Mouse (Mus musculus) macrophage (primary cell): Measurements from ENCODE around the gene Zfp839. TPM values are rescaled to one million over a fixed set of nuclear protein-coding genes. Genes with fewer than 3 reads are reported as not detected.

Experiments used
- H3K27ac ChIP-seq: fragments of 350-480 bp; formaldehyde crosslinking; 2 replicates; pipeline ENCODE4 v1.9.0; 2021
- H3K36me3 ChIP-seq: fragments of 350-480 bp; formaldehyde crosslinking; 2 replicates; pipeline ENCODE4 v1.9.0; 2021; ENCODE audit errors: inconsistent target
- H3K4me3 ChIP-seq: fragments of 350-480 bp; formaldehyde crosslinking; 2 replicates; pipeline ENCODE4 v1.9.0; 2021; ENCODE audit errors: inconsistent target
- H3K79me2 ChIP-seq: fragments of 350-480 bp; formaldehyde crosslinking; 2 replicates; pipeline ENCODE4 v1.9.0; 2021; ENCODE audit errors: inconsistent target
- WGBS: methylation state at CpG from one replicate; pipeline ENCODE4 v1.1.7; 2026; ENCODE audit warnings: inconsistent platforms; ENCODE audit not compliant: missing documents; 5-methylcytosine and 5-hydroxymethylcytosine counted together
- polyA plus RNA-seq: library from polyadenylated mRNA; stranded (reverse); fragments of 250-400 nt; gene quantifications from 3 replicates; pipeline ENCODE4 v1.2.4, GENCODE M21; 2018; ENCODE audit warnings: inconsistent platforms

The Zfp839 gene
- polyA plus RNA-seq, 1 experiment from 2014 or later, result 12.1 TPM

DNA sequence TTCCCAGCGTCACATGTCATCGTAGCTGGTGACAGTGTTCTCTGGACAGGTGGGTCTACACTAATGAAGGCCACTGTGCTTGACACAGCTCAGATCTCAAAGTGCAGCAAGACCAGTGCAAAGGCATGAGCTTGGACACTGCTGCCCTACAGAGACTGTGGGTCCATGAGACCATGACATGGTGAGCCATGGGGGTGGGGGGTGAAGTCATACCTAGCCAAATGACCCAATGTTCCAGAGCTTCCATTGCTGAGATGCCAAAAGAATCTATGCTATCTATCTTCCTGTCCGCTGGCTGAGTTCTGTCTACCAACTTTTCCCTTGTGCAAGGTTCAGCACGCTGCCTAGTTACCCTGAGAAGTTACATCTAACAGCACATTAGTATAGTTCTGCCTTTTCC lies 21.1 kb upstream of the Zfp839 start:
- H3K79me2 ChIP-seq, result no peaks in the 10 kb centered on the region
- WGBS, result 93% methylated on average over 4 of the region's 4 CpGs
- no peak overlapping the region for H3K4me3 ChIP-seq
- H3K27ac ChIP-seq, result no peak overlapping the region
- H3K36me3 ChIP-seq, result no peaks in the 10 kb centered on the region

DNA sequence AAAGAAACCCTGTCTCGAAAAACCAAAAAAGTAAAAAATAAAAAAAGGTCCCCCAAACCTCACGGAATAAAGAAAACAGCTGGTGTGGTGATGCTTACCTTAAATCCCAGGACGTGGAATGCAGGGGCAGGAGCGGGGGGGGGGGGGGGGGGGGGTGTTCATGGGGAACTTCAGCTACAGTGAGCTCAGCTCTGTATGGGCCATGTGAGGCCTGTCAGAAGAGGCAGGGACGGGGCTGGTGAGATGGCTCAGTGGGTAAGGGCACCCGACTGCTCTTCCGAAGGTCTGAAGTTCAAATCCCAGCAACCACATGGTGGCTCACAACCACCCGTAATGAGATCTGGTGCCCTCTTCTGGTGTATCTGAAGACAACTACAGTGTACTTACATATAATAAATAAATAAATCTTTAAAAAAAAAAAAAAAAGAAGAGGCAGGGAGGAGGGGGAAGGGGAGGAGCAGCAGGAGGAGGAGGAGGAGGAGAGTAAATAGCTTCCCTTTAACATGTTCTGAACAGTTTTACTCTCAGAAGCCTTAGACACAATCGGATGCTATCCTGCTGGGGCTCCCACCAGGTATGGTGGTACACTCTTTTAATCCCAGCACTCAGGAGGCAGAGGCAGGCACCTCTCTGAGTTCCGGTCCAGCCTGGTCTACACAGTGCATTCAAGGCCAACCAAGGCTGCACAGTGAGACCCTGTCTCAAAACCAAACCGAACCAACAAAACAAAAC lies 19.6 kb upstream of the Zfp839 start:
- Histone ChIP-seq H3K4me3 (no peak overlapping the region), H3K79me2 (no peaks in the 10 kb centered on the region), H3K27ac (no peak overlapping the region), H3K36me3 (no peaks in the 10 kb centered on the region)
- 88% methylated on average over 7 of the region's 11 CpGs for WGBS

- Histone ChIP-seq H3K4me3 (no peak overlapping the region), H3K79me2 (no peaks in the 10 kb centered on the region), H3K27ac (no peak overlapping the region), H3K36me3 (no peaks in the 10 kb centered on the region)
- WGBS, result 95% methylated on average over 3 of the region's 3 CpGs
Measured at GRCm38 (mm10) chr12:110835182-110835581, 14.9 kb upstream of the Zfp839 start.

DNA sequence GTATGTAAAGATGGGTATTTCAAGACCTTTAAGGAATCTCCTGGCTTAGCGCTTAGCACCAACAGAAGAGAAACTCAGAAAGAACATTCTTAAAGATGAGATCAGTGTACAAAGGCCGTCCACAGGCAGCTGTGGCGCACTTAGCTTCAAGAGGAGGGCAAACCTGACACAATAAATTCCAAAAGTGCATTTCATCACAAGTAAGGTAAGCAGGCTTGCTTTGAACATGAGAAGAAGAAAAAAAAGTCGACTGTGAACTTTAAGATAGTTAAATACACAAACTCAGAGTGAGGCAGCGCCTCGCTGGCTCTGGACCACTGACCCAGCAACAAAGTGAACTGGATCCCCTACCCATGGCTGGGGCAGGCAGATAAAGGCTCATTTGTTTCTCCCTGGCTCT lies 13.3 kb upstream of the Zfp839 start:
- Histone ChIP-seq H3K27ac (no peak overlapping the region), H3K4me3 (no peak overlapping the region), H3K79me2 (no peaks in the 10 kb centered on the region), H3K36me3 (no peaks in the 10 kb centered on the region)
- WGBS, result 81% methylated on average over 6 of the region's 6 CpGs

- H3K79me2 ChIP-seq, result no peaks in the 10 kb centered on the region
- WGBS, result 24% methylated on average over 5 of the region's 5 CpGs
- no peak overlapping the region for H3K27ac ChIP-seq
- no peak overlapping the region for H3K4me3 ChIP-seq
- no peaks in the 10 kb centered on the region for H3K36me3 ChIP-seq
Measured at GRCm38 (mm10) chr12:110837192-110837841, 12.7 kb upstream of the Zfp839 start.

- Histone ChIP-seq H3K36me3 (no peaks in the 10 kb centered on the region), H3K4me3 (no peak overlapping the region), H3K79me2 (no peaks in the 10 kb centered on the region), H3K27ac (no peak overlapping the region)
- 69% methylated on average over 5 of the region's 8 CpGs for WGBS
Measured at GRCm38 (mm10) chr12:110837850-110838249, 12.2 kb upstream of the Zfp839 start.

DNA sequence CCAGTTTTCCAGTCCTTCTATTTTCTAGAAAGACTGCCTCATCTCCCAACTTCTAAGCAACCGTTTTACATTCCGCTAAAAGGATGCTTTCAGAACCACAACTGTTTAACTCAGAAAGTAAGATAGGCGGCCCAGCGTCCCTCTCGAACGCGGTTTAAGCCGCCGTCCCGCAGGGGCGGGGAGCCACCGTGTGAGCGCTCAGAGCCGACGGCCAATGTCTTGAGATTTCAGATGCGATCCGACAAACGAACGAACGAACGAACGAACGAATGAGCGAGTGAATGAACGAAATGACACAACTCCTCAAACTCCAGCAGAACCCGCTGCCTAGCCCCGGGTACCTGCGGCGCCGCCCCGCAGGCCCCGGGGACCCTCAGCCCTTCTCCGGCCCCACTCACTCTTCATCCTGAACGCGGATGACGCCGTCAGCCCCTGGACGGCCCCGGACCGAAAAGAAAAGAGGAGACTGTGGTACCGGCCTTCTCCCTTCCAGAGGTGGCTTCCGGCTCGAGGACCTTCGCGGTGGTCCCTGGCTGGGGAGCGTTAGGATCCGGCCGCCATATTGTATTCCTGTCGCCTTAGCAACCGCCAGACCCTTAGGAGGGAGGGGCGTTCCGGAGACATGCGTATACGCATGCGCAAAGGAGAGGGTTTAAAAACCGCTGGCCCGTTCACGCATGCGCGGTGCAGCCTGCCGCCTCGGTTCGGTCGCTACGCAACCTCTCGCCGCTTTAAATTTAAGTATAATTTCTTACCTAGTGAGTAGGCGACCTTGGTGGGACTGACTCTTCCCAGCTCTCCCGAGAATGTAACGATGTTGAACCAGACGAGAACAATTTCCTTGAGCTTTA lies 9.5 kb upstream of the Zfp839 start, which contains the start of gene Mok:
Gene Mok (minus strand): TSS at position 592 of the 851 bp plus-strand sequence.
- under 1% methylated on average over 67 of the region's 71 CpGs for WGBS
- H3K27ac ChIP-seq, result peak within 1 kb of the TSS; percentile 84
- H3K4me3 ChIP-seq, result peak within 1 kb of the TSS; percentile 56

DNA sequence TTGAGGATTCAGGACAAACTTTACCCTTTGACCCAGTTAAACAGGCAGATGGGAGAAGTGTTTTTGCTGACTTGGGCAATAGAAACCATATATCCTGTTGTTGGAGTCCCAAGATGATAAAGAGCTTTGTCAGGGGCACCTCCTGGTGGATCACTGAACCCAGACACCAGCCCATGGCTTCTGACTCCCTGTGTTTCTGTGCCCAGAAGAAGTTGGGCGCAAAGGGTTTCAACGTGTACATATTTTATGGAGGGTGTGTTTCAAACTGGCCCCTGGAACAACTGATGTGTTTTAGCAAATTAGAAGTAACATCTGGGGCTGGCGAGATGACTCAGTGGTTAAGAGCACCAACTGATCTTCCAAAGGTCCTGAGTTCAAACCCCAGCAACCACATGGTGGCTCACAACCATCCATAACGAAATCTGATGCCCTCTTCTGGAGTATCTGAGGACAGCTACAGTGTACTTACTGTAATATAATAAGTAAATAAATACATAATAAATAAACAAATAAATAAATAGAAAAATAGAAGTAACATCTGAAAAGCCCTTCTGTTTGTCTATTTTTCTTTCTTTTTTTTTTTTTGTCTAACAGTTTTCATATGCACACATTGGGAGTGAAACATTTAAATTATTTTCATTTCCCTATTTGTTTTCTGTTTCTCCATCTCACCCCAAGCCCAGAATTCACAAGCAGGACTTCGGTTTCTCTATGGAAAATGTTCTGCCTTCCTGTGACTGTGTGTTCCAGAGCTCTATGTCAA lies 8.1 kb upstream of the Zfp839 start:
- Histone ChIP-seq H3K27ac (peak overlapping the region; percentile 84), H3K4me3 (no peak overlapping the region), H3K36me3 (no peaks in the 10 kb centered on the region), H3K79me2 (no peaks in the 10 kb centered on the region)
- 71% methylated on average over 5 of the region's 5 CpGs for WGBS

More for the DNA sequence above, 9.5 kb upstream of the Zfp839 start, which contains the start of gene Mok:
- Histone ChIP-seq H3K36me3 (no peaks in the 10 kb centered on the region), H3K79me2 (no peaks in the 10 kb centered on the region)

DNA sequence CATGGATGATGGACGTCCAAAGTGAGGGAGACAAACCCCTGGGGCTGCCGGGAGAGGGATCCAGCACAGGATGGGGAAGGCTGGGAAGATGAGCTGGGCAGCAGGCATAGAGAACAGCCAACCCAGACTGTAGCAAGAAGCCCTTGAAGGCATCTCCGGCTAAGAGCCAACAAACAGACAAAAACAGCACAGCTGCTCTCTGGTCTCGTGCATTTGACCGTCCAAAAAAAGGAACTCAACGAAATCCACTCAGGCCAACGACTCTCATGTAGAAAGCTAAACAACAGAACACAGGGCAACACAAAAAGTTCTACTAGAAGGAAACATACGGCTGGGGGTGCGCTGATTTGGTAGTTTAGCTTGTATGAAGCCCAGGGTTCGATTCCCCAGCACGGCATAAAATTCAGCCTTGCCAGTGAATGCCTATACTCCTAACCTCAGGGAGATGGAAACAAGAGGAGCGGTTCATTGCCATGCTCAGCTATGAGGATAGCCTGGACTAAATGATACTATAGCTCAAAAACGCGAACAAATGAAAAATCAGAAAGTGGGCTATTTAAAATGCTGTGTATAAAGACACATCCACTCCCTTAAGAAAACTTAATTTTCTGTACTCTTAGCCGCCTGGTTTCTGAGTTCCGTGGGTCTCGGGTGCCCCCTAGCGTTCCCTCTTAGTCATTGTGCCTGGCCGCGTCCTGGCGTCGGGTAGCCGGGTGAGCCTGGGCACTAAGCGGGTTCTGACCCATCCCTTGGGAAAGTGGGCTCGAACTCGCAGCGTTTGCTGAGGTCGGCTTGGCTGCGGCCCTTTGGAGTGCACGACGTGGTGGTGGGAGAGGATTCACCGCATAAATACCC lies 6.6 kb upstream of the Zfp839 start:
- 10% methylated on average over 32 of the region's 32 CpGs for WGBS
- Histone ChIP-seq H3K4me3 (peak overlapping the region; percentile 77), H3K36me3 (no peaks in the 10 kb centered on the region), H3K79me2 (no peaks in the 10 kb centered on the region), H3K27ac (peak overlapping the region; percentile 84)

- Histone ChIP-seq H3K79me2 (no peaks in the 10 kb centered on the region), H3K27ac (peak overlapping the region; percentile 84), H3K4me3 (peak overlapping the region; percentile 77), H3K36me3 (no peaks in the 10 kb centered on the region)
- 1% methylated on average over 42 of the region's 42 CpGs for WGBS
Measured at GRCm38 (mm10) chr12:110844227-110845130, 5.6 kb upstream of the Zfp839 start.

GRCm38 (mm10) chr12:110845131-110845880 lies 4.7 kb upstream of the Zfp839 start:
- Histone ChIP-seq H3K79me2 (no peaks in the 10 kb centered on the region), H3K36me3 (no peaks in the 10 kb centered on the region), H3K4me3 (peak overlapping the region; percentile 77), H3K27ac (peak overlapping the region; percentile 84)
- under 1% methylated on average over 35 of the region's 36 CpGs for WGBS

- Histone ChIP-seq H3K79me2 (peaks cover 4% of the 10 kb centered on the region; the same call in 1 of the 2 replicates), H3K27ac (no peak overlapping the region), H3K4me3 (peak overlapping the region; percentile 77), H3K36me3 (no peaks in the 10 kb centered on the region)
- WGBS, result 88% methylated on average over 6 of the region's 6 CpGs
Measured at GRCm38 (mm10) chr12:110846191-110846765, 3.8 kb upstream of the Zfp839 start.
